In genomic region chr7:132804951-132805350, GRCm38 (mm10) we compare ENCODE assay signal across 14 mouse cellular contexts. TPM values are rescaled to one million over a fixed set of nuclear protein-coding genes. Genes with fewer than 3 reads are reported as not detected.
DNase-seq lines count a peak whose midpoint lies in the region; ATAC-seq and TF ChIP-seq lines count a peak whose summit lies in the region.
"Had no signal": no experiment of that assay in that cellular context is flagged by ENCODE, and none has a peak within 500 bp of the region (broad histone marks: within the 10 kb centered on the region; RNA-seq: fewer than 3 reads in every experiment).

No protein-coding gene starts in this region.

- TF ChIP-seq POLR2A in small intestine, adult 2 months (IDR thresholded peaks at IDR 0.05; ENCODE audit: low read depth, low read length), result no peak

- peak; percentile 39 for DNase-seq in cerebellum, adult 11-12 months
- DNase-seq in cerebellum, postnatal 4 days (ENCODE audit: low spot score in 2 of 2), result no peak
- no peak for DNase-seq in layer of hippocampus, adult 2 months (ENCODE audit: low spot score in 2 of 2)
- DNase-seq in layer of hippocampus, postnatal 36 days, result no peak
- DNase-seq in lung, postnatal 10 days, result no peak
- DNase-seq in layer of hippocampus, adult 11-12 months (ENCODE audit: low spot score), result no peak
- DNase-seq: thymus, adult 18-20 months had no signal

- peaks cover 63% of the 10 kb centered on the region for H3K4me1 ChIP-seq in small intestine, adult 2 months (ENCODE audit: control insufficient read depth, insufficient read depth, insufficient read length, low read length)

- no peaks in the 10 kb centered on the region; the same call in 1 of the 2 replicates for H3K36me3 ChIP-seq in small intestine, adult 2 months (ENCODE audit: control insufficient read depth, insufficient read depth, low read length)
- H3K36me3 ChIP-seq: midbrain, embryonic 15.5 days had no signal

- peak overlapping the region; percentile 21; the same call in 1 of the 2 replicates for H3K27ac ChIP-seq in layer of hippocampus, adult 2 months
- H3K27ac ChIP-seq in small intestine, adult 2 months (ENCODE audit: insufficient read depth, low read depth, low read length), result peak overlapping the region; percentile 65; the same call in 1 of the 2 replicates
- H3K27ac ChIP-seq: forebrain, embryonic 12.5 days; limb, embryonic 13.5 days; midbrain, embryonic 15.5 days had no signal

- no peaks in the 10 kb centered on the region for H3K27me3 ChIP-seq in small intestine, adult 2 months (ENCODE audit: control insufficient read depth, insufficient read depth, low read length)
- H3K27me3 ChIP-seq: forebrain, embryonic 12.5 days; hindbrain, embryonic 13.5 days; limb, embryonic 13.5 days; midbrain, embryonic 15.5 days; Patski had no signal

- no peak for TF ChIP-seq CTCF in layer of hippocampus, adult 2 months (conservative IDR thresholded peaks at IDR 0.05)
- no peak for TF ChIP-seq CTCF in small intestine, adult 2 months (IDR thresholded peaks at IDR 0.05; ENCODE audit: extremely low read depth, insufficient read length, insufficient replicate concordance, low read depth, low read length)

- ATAC-seq in inflammation-experienced regulatory T-cells, adult 6 months, result peak; percentile 25
- ATAC-seq: midbrain, embryonic 15.5 days; Patski had no signal

- 54% methylated on average over 5 of the region's 5 CpGs for WGBS in small intestine, adult 2 months

- H3K4me3 ChIP-seq in layer of hippocampus, adult 2 months, result no peak overlapping the region
- no peak overlapping the region for H3K4me3 ChIP-seq in small intestine, adult 2 months (ENCODE audit: low read depth, low read length)
- H3K4me3 ChIP-seq: forebrain, embryonic 12.5 days; hindbrain, embryonic 13.5 days; limb, embryonic 13.5 days; midbrain, embryonic 15.5 days had no signal

RNA-seq across cellular contexts. Expression of gene Fam53b, which starts 8.7 kb away (rescaled TPM):
- total RNA-seq in layer of hippocampus, adult 2 months (2021), result 10 to 100 TPM; 42.3 to 54.8 TPM
- total RNA-seq in layer of hippocampus, postnatal 36 days (2021), result 10 to 100 TPM; 46.4 to 53.3 TPM
- 10 to 100 TPM; 53.1 to 85.7 (median 80.7) TPM for polyA plus RNA-seq in inflammation-experienced regulatory T-cells, adult 6 months (2017; shearing (Covaris generic))
- polyA plus RNA-seq in small intestine, adult 2 months (2012; rRNA removed), result 24.6 and 55.7 TPM in 2 replicates

RNA-seq across cellular contexts. Expression of gene Eef1akmt2, which starts 47.5 kb away (rescaled TPM):
- total RNA-seq in layer of hippocampus, adult 2 months (2021), result 10 to 100 TPM; 35.8 to 38.6 TPM
- 10 to 100 TPM; 31.6 to 36.7 TPM for total RNA-seq in layer of hippocampus, postnatal 36 days (2021)
- 10 to 100 TPM; 60.0 to 76.4 (median 74.4) TPM for polyA plus RNA-seq in inflammation-experienced regulatory T-cells, adult 6 months (2017; shearing (Covaris generic))
- 0.47 and 1.1 TPM in 2 replicates for polyA plus RNA-seq in small intestine, adult 2 months (2012; rRNA removed)

RNA-seq across cellular contexts. Expression of gene Abraxas2, which starts 54.1 kb away (rescaled TPM):
- 10 to 100 TPM; 28.8 to 30.3 TPM for total RNA-seq in layer of hippocampus, adult 2 months (2021)
- 10 to 100 TPM; 28.3 to 31.5 TPM for total RNA-seq in layer of hippocampus, postnatal 36 days (2021)
- polyA plus RNA-seq in inflammation-experienced regulatory T-cells, adult 6 months (2017; shearing (Covaris generic)), result 10 to 100 TPM; 34.6 to 40.0 (median 35.9) TPM
- 2.6 and 6.2 TPM in 2 replicates for polyA plus RNA-seq in small intestine, adult 2 months (2012; rRNA removed)
